Mouse (Mus musculus): ENCODE measurements around the gene Henmt1.

- TF ChIP-seq CTCF (IDR thresholded peaks at IDR 0.05; ENCODE audit: extremely low read depth, insufficient read length, insufficient replicate concordance, low read depth, low read length) (no peak), POLR2A (IDR thresholded peaks at IDR 0.05; ENCODE audit: low read depth, low read length) (no peak)
Observed at GRCm38 (mm10) chr3:108916857-108917256, 22.8 kb upstream of the Henmt1 start.

Data from small intestine, adult 2 months (tissue).